Mouse (Mus musculus) fat pad, adult 2 months (tissue): Measurements from ENCODE around the gene Agr3.

Experiments
- DNase-seq: peaks from one replicate; pipeline ENCODE4 v3.0.0-alpha.2; 2011; ENCODE audit warnings: low read depth, low spot score; ENCODE audit errors: extremely low read depth

The Agr3 gene

GRCm38 (mm10) chr12:35925402-35925801 lies at the start of gene Agr3:
TSS of gene Agr3 (plus strand) at chr12:35925620.
- no peak for DNase-seq

- no peak for DNase-seq
Measured at GRCm38 (mm10) chr12:35884892-35885558, 40.4 kb upstream of the Agr3 start.

GRCm38 (mm10) chr12:35889383-35889782 lies 36.0 kb upstream of the Agr3 start:
- DNase-seq: no peak

GRCm38 (mm10) chr12:35890756-35891155 lies 34.7 kb upstream of the Agr3 start:
- no peak for DNase-seq

- no peak for DNase-seq
Measured at GRCm38 (mm10) chr12:35894304-35894900, 31.0 kb upstream of the Agr3 start.

DNA sequence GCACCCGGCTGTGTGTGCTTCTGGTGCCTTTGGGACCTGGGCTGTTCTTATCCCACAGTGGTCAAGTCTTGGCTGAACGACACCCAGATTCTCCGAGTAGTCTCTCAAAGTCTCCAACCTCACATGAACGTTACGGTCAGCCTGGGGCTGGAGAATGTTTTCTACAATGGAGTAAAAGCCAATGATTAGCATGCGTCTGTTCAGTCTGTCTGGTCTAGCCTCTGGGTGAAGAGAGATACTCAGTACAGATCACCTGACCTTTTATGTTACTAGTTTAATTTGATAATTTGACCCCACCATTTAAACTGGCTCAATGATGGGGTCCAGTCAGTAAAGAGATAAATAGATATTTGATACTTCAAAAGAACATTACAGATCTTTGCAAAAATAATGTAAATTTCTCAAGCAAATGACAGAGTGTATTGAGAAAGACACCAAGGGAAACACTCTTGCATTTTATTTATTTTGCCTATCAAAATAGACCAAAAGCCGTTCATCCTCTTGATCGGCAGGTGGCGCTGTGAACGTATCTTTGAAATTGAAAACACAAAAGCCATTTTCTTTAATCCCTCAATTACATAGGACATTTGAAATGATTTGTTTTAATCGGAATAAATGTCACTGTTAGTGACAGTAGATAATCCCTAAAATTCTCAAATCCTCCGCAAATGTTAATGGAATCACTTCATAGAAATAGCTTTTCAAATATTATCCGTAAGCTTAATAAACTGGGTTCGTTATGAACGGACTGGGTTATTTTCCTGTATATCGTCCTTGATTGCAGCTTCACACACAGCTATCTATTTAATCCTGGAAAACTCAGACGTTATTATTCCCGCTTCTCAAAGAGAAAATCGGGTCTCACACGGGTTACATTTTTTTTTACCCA lies 29.3 kb upstream of the Agr3 start:
- no peak for DNase-seq

DNA sequence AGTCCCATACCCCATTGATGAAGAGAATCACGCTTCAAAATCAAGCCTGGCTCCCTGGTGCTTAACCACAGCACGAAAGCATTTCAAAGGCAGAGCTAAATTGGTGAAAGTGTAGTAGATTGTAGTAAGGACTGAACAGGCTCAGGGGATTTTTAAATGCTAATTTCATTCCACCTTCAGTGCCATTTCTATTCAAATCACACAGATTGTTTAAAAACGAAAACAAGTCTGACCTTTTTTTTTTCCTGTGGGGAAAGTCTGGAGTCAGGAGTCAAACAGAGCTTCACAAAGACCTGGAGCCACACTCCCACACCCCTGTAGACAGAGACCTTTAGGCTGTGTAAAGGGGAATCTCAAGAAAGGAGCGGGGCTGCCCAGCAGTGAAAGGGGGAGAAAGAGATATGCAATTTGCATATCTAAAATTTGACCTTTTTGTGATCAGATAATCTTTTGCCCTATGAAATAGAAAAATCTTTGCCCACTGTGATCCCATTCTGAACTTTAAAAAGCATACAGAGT lies 28.6 kb upstream of the Agr3 start:
- DNase-seq: no peak

GRCm38 (mm10) chr12:35910632-35911031 lies 14.8 kb upstream of the Agr3 start:
- no peak for DNase-seq

DNA sequence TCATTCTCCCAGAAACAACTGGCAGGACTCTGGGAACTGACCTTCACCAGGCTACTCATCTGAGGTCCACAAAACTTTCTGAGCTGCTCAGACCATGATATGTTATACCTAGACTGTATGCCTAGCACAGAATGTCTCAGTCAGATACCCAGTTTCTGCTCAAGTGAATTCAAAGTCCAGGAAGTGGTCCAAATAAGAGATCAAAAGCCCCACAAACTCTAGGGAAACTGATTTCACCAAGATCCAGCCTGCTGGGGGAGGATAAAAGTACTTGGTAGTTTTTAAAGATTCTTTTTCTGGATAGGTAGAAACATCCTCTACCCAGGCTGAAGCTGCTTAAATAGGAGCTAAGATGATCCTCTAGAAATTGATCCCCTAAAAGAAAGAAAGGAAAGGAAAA lies 9.6 kb upstream of the Agr3 start:
- no peak for DNase-seq

- no peak for DNase-seq
Measured at GRCm38 (mm10) chr12:35916467-35916866, 9.0 kb upstream of the Agr3 start.

- no peak for DNase-seq
Measured at GRCm38 (mm10) chr12:35918031-35918430, 7.4 kb upstream of the Agr3 start.

DNA sequence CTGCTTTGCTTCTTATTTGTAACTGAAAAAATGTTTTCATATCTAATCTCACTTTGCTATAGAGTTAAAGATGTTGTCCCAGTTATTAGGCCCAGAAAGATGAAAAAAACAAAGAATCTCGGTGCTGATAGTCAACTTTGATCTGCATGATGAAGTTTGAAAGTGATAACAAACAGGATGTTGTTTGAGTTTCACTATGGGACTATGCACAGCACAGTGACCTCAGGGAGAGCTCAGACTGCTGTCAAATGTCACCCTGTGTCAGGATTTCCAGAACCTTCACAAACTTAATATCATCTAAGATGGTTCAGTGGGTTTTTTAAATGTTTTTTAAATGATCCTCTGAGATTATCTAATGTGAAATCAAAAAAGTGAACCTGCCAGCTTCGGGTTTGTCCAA lies 2.4 kb downstream of the Agr3 start:
- no peak for DNase-seq

GRCm38 (mm10) chr12:35932816-35933215 lies 7.4 kb downstream of the Agr3 start:
- no peak for DNase-seq

GRCm38 (mm10) chr12:35951757-35952156 lies 26.3 kb downstream of the Agr3 start:
- no peak for DNase-seq

DNA sequence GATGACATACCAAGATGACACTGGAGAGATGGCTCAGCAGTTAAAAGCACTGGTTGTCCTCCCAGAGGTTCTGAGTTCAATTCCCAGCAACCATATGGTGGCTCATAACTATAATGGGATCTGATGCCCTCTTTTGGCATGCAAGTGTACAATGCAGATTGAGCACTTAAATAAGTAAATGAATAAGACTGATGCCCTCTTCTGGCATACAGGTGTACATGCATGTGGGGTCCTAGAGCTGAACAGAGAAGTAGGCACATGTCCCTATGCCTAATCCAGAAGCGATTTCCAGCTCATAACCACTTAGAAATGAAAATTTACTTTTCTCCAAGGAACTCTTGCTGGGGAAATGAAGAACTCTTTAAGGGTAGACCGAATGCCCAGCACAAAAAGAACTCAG lies 31.8 kb downstream of the Agr3 start:
- no peak for DNase-seq

DNA sequence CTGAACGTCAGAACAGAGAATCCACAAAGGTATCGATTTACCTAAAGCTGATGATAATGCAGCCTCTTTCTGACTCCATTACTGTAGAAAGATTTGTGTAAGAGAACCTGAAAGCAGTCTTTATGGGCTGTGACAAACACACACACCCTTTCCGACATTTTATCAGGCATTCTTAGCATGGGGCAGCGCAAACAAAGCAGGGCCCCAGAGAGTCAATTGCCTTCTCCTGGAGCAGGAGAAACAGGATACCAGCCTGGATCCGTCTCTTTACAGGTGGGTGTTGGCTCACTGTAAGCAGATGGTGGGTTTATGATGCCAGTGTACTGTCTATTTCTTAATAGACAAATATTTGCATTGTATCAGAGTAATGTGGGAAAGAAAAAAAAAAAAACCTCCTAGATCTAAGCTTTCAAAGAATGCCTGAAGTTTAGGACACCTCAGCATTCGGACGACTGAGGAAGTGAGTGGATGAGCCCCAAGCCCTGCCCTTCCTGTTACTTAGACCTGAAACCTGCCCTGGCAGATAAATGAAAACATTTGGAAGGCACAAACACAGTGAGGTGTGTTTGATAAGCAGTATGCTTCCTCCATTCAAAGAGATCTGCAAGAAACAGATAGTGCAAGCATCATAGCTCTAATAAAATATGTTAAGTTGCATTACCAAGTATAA lies 40.8 kb downstream of the Agr3 start:
- DNase-seq: no peak

DNA sequence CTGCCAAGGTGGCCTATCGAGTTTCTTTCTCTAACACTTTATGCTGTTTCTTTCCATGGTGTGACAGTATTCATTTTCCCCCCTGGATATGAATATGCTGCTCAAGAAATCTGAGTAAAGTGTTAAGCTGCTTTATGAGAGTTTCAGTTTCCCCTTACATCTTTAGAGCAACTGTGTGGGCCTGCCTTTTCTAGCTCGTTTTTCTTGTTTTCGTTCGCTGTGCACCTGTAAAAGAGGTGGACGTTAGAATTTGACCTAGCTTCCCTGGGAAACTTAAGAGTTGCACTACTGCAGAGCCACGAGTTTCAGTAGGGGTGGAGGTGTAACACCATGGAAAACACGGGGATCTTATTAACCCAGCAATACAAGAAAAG lies 41.3 kb downstream of the Agr3 start:
- no peak for DNase-seq

- no peak for DNase-seq
Measured at GRCm38 (mm10) chr12:35975898-35976297, 50.5 kb downstream of the Agr3 start.

DNA sequence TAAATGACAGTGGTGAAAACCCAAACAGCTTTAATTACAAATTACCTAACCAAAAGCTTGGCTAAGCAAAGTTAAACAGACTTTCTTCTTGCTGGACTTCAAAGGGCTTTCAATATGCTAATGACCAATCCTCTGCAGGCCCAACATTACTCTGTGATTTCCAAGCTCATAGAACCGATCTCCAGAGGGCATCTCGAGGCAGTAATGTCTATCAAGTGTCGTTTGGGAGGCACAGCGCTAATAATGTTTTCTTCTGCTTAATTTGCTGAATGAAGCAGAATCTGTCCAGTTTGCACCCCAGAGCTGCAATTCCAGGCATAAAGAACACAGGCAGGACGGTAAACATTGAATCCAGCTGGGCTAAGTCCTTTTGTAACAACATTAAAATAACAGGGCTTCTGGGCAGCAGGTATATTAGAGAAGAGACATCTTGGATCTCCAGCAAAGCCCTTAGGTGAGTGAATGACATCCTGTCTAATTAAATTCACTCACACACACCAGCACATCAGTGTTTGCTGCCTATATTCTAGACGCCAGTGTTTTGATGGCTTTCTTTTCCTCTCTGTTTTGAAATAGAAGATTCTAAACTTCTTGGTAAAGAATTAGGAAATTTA lies 52.3 kb downstream of the Agr3 start:
- DNase-seq: no peak

DNA sequence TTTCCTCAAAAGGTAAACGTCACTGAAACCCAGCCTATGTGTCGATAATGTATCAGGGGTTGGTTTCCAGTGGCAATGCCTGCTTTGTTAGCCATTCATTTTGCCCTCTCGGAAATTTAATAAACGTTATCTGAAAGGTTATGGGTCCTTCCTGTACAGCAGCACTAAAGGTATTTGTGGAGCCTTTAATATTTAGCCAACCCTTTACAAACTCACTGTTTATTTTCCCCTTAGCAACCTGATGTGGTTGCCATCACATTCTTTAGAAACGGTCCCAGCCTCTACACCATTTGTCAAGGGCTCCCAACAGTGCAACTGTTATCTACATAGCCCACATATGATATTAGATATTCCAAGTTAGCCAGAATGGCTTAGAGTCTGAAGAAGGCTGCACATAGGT lies 54.2 kb downstream of the Agr3 start:
- no peak for DNase-seq
